Mouse (Mus musculus) cortical plate, adult 2 months (tissue): ENCODE results near the gene Xylt1.

ENCODE experiments used
- CTCF ChIP-seq: fragments of 200-500 bp; IDR thresholded peaks from 2 replicates; pipeline ENCODE4 v1.5.1; 2011; ENCODE audit warnings: mild to moderate bottlenecking, control low read depth, low read length; ENCODE audit not compliant: insufficient read depth; ENCODE audit errors: extremely low read depth
- POLR2A ChIP-seq: fragments of 200-500 bp; IDR thresholded peaks from 2 replicates; pipeline ENCODE4 v1.6.1; 2011; ENCODE audit warnings: mild to moderate bottlenecking, low read length, control low read depth; ENCODE audit not compliant: insufficient read depth; ENCODE audit errors: extremely low read depth

DNA sequence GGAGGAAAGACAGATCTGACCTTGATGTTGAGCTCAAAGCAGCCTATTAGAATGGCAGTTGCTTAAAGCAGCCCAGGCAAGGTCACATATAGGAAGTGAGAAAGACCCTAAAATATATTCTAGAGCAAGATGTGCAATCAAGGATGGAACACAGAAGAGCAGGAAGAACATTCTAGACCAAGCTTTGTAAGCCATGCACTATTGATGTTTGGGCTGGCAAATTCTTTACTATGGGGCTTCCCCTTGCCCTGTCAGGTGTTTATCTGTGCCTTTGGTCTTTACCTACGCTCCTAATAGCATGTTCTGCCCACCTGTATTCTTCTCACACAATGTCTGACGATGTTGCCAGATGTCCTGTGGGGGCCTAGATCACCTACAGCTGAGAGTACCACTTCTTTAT, 213.4 kb downstream of the Xylt1 start:
- TF ChIP-seq POLR2A (no peak), CTCF (no peak)
